Mouse (Mus musculus) cerebellum, postnatal 14 days (tissue): ENCODE measurements at regions not wholly inside any gene's neighbourhood (a gene's known extent, or its start where the extent isn't known, plus 50 kb on each side); places are given as distances from the start of the nearest gene placed in this dataset.

Source experiments
- DNase-seq, 2 experiments: peaks; one replicate each; pipeline ENCODE4 v3.0.0; 2021; ENCODE audit warnings: mixed read lengths in 2 of 2

- no peak for DNase-seq
These were observed 51.2 kb upstream of the Gm17304 start for GRCm38 (mm10) chr5:106557733-106558132.

DNA sequence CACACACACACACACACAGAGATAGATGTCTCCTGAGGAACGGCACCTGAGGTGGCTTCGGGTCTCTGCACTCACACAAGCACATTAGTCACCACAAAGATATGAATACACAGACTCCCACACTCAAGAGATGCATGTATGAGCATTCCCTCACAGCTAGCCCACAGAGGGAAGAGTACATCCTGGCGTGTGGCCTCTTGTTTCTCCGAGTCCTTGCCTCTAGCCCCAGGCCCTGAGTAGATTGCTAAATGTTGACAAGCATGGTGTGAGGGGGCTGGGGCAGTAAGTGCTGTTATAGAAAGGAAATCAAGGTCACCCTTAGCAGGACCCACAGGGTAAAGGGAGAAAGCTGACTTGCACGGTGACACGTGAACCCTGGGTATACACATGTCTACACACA, 69.6 kb upstream of the Gm17304 start:
- no peak for DNase-seq

- no peak for DNase-seq
These were observed 71.7 kb upstream of the Gm17304 start for GRCm38 (mm10) chr5:106537153-106537552.

- DNase-seq = peak; percentile 27 to 55
These were observed 72.8 kb upstream of the Gm17304 start for GRCm38 (mm10) chr5:106536068-106536467.

DNA sequence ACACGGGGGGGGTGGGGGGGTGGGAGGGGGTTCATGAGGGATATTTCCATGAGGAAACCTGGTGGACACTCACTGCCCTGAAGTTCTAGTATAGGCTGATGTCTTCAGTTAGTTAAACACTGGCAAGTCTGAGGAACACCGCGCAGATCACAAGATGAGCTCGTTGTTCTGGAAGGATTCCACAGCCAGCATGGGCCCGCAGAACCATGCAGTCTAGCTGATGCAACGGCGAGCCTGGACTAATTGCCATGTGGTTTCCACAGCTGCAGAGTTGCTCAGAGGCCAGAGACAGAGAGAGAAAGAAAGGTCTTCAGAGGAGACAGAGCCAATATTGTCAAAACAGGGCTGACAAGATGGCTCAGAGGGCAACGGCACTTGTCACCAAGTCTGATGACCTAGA, 70.8 kb upstream of the Barhl2 start:
- peak; percentile 41 to 42 for DNase-seq

DNA sequence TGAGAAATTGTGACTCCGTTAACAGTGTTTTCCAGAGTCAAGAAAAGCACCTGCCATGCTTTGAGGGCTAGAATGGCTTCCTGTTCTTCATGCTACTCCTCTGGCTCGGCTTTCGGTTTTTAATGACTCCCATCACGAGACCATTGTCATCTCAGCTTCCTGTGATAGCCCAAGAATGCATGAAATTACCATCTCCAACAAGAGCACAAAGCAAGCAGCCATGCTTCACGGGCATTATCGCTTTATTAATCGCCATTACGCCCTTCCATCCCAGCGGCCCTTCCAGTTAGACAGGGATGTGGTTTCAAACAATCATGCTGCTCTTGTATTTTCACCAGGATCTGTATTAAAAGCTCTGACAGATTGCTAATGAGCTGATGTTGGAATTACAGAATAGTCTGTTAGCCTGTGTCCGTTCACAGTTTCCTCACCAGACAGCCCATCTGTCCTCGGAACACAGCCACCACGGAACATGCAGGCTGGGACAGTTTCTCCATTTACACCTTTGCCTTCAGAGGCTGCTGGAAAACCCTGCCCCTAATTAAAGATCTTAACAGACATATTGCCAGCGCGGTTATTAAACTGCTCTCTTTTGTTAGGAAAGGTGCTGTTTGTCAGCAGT, 69.5 kb upstream of the Barhl2 start:
- peak; percentile 18 to 35 for DNase-seq

- peak; percentile 31 to 41 for DNase-seq
These were observed 54.6 kb upstream of the Barhl2 start for GRCm38 (mm10) chr5:106512423-106513089.

- DNase-seq = no peak
These were observed 49.9 kb upstream of the Barhl2 start for GRCm38 (mm10) chr5:106507901-106508300.
